Mouse (Mus musculus) granulocyte monocyte progenitor cell, adult 5-6 weeks (primary cell): ENCODE measurements around the gene Carns1. TPM values are rescaled to one million over a fixed set of nuclear protein-coding genes. Genes with fewer than 3 reads are reported as not detected.

Experiments
- ATAC-seq: replicated peaks from 2 replicates; pipeline ENCODE4 v1.8.0; 2016; ENCODE audit warnings: mild to moderate bottlenecking, moderate TSS enrichment, inconsistent platforms; ENCODE audit not compliant: poor library complexity, severe bottlenecking
- total RNA-seq, 2 experiments: library from RNA; stranded (forward) in 1 of 2; stranded (reverse) in 1 of 2; fragments of 200-712, 200-1000 nt in 1 of 2; fragments of >200 nt in 1 of 2; fragmentation: Nextera tagmentation in 1 of 2; gene quantifications; 2 replicates each; pipeline ENCODE4 v1.2.3; 2014 to 2017

The Carns1 gene
- total RNA-seq, 2 experiments from 2014 or later, result 0.58 to 2.9 TPM

GRCm38 (mm10) chr19:4118350-4118749, 56.9 kb downstream of the Carns1 start:
- no peak for ATAC-seq

GRCm38 (mm10) chr19:4117006-4117405, 58.3 kb downstream of the Carns1 start:
- ATAC-seq, result no peak

- ATAC-seq, result no peak
Measured at GRCm38 (mm10) chr19:4115816-4116215, 59.5 kb downstream of the Carns1 start.

GRCm38 (mm10) chr19:4115144-4115543, 60.1 kb downstream of the Carns1 start:
- ATAC-seq, result no peak

GRCm38 (mm10) chr19:4114551-4114950, 60.7 kb downstream of the Carns1 start:
- ATAC-seq, result no peak

Other genes with a start within 250 kb of the Carns1 start
Only the 30 nearest of the 32 such genes appear.
- gene Aldh3b3, start 216.8 kb downstream of the Carns1 start, total RNA-seq (2014; fragmentation: Nextera tagmentation), result not detected in 2 replicates
- gene Aldh3b3, start 216.8 kb downstream of the Carns1 start, total RNA-seq (2017), result not detected in 2 replicates
- gene Aldh3b2, start 203.2 kb downstream of the Carns1 start, total RNA-seq (2014; fragmentation: Nextera tagmentation), result not detected in 2 replicates
- 0.09 TPM in 1 of 2 replicates, not detected in the other for gene Aldh3b2, start 203.2 kb downstream of the Carns1 start, total RNA-seq (2017)
- gene Acy3, start 188.9 kb downstream of the Carns1 start, total RNA-seq (2014; fragmentation: Nextera tagmentation), result 4.1 and 6.4 TPM in 2 replicates
- gene Acy3, start 188.9 kb downstream of the Carns1 start, total RNA-seq (2017), result 0.73 and 4.0 TPM in 2 replicates
- not detected in 2 replicates for gene Tbx10, start 182.7 kb downstream of the Carns1 start, total RNA-seq (2014; fragmentation: Nextera tagmentation)
- gene Tbx10, start 182.7 kb downstream of the Carns1 start, total RNA-seq (2017), result not detected in 2 replicates
- 9.7 and 16.3 TPM in 2 replicates for gene Nudt8, start 174.9 kb downstream of the Carns1 start, total RNA-seq (2014; fragmentation: Nextera tagmentation)
- gene Nudt8, start 174.9 kb downstream of the Carns1 start, total RNA-seq (2017), result 4.4 and 10.5 TPM in 2 replicates
- 0.30 and 3.0 TPM in 2 replicates for gene Gm49405, start 174.9 kb downstream of the Carns1 start, total RNA-seq (2014; fragmentation: Nextera tagmentation)
- 1.2 and 1.3 TPM in 2 replicates for gene Gm49405, start 174.9 kb downstream of the Carns1 start, total RNA-seq (2017)
- 3.0 and 7.0 TPM in 2 replicates for gene Doc2g, start 172.2 kb downstream of the Carns1 start, total RNA-seq (2014; fragmentation: Nextera tagmentation)
- 0.46 and 2.9 TPM in 2 replicates for gene Doc2g, start 172.2 kb downstream of the Carns1 start, total RNA-seq (2017)
- gene Ndufv1, start 162.7 kb downstream of the Carns1 start, total RNA-seq (2014; fragmentation: Nextera tagmentation), result 93.8 and 132 TPM in 2 replicates
- 222 and 241 TPM in 2 replicates for gene Ndufv1, start 162.7 kb downstream of the Carns1 start, total RNA-seq (2017)
- 235 and 335 TPM in 2 replicates for gene Gstp1, start 137.5 kb downstream of the Carns1 start, total RNA-seq (2014; fragmentation: Nextera tagmentation)
- 84.1 and 120 TPM in 2 replicates for gene Gstp1, start 137.5 kb downstream of the Carns1 start, total RNA-seq (2017)
- gene Gstp2, start 129.5 kb downstream of the Carns1 start, total RNA-seq (2014; fragmentation: Nextera tagmentation), result not detected in 2 replicates
- gene Gstp2, start 129.5 kb downstream of the Carns1 start, total RNA-seq (2017), result 4.3 TPM in 1 of 2 replicates, not detected in the other
- gene Gstp3, start 115.9 kb downstream of the Carns1 start, total RNA-seq (2014; fragmentation: Nextera tagmentation), result not detected in 2 replicates
- 0.65 TPM in 1 of 2 replicates, not detected in the other for gene Gstp3, start 115.9 kb downstream of the Carns1 start, total RNA-seq (2017)
- gene Cabp2, start 93.9 kb downstream of the Carns1 start, total RNA-seq (2014; fragmentation: Nextera tagmentation), result not detected in 2 replicates
- not detected in 2 replicates for gene Cabp2, start 93.9 kb downstream of the Carns1 start, total RNA-seq (2017)
- 119 and 155 TPM in 2 replicates for gene Cdk2ap2, start 78.3 kb downstream of the Carns1 start, total RNA-seq (2014; fragmentation: Nextera tagmentation)
- gene Cdk2ap2, start 78.3 kb downstream of the Carns1 start, total RNA-seq (2017), result 33.7 and 36.5 TPM in 2 replicates
- 11.3 and 16.8 TPM in 2 replicates for gene Pitpnm1, start 75.5 kb downstream of the Carns1 start, total RNA-seq (2014; fragmentation: Nextera tagmentation)
- 4.5 and 24.3 TPM in 2 replicates for gene Pitpnm1, start 75.5 kb downstream of the Carns1 start, total RNA-seq (2017)
- gene Aip, start 49.6 kb downstream of the Carns1 start, total RNA-seq (2014; fragmentation: Nextera tagmentation), result 19.6 and 60.2 TPM in 2 replicates
- 31.3 and 38.6 TPM in 2 replicates for gene Aip, start 49.6 kb downstream of the Carns1 start, total RNA-seq (2017)
- not detected in 2 replicates for gene Gpr152, start 35.7 kb downstream of the Carns1 start, total RNA-seq (2014; fragmentation: Nextera tagmentation)
- not detected in 2 replicates for gene Gpr152, start 35.7 kb downstream of the Carns1 start, total RNA-seq (2017)
- not detected in 2 replicates for gene Cabp4, start 31.4 kb downstream of the Carns1 start, total RNA-seq (2014; fragmentation: Nextera tagmentation)
- gene Cabp4, start 31.4 kb downstream of the Carns1 start, total RNA-seq (2017), result not detected in 2 replicates
- 143 and 234 TPM in 2 replicates for gene Coro1b, start 26.9 kb downstream of the Carns1 start, total RNA-seq (2014; fragmentation: Nextera tagmentation)
- gene Coro1b, start 26.9 kb downstream of the Carns1 start, total RNA-seq (2017), result 71.3 and 73.2 TPM in 2 replicates
- 40.8 and 53.6 TPM in 2 replicates for gene Ptprcap, start 21.9 kb downstream of the Carns1 start, total RNA-seq (2014; fragmentation: Nextera tagmentation)
- gene Ptprcap, start 21.9 kb downstream of the Carns1 start, total RNA-seq (2017), result 64.9 and 84.1 TPM in 2 replicates
- gene Rps6kb2, start 12.1 kb downstream of the Carns1 start, total RNA-seq (2014; fragmentation: Nextera tagmentation), result 42.5 and 45.6 TPM in 2 replicates
- gene Rps6kb2, start 12.1 kb downstream of the Carns1 start, total RNA-seq (2017), result 21.0 and 31.6 TPM in 2 replicates
- 41.1 and 50.1 TPM in 2 replicates for gene Tbc1d10c, start 15.8 kb upstream of the Carns1 start, total RNA-seq (2014; fragmentation: Nextera tagmentation)
- gene Tbc1d10c, start 15.8 kb upstream of the Carns1 start, total RNA-seq (2017), result 11.3 and 18.4 TPM in 2 replicates
- 406 and 527 TPM in 2 replicates for gene Ppp1ca, start 16.6 kb upstream of the Carns1 start, total RNA-seq (2014; fragmentation: Nextera tagmentation)
- gene Ppp1ca, start 16.6 kb upstream of the Carns1 start, total RNA-seq (2017), result 494 and 518 TPM in 2 replicates
- 27.8 and 41.3 TPM in 2 replicates for gene Rad9a, start 26.2 kb upstream of the Carns1 start, total RNA-seq (2014; fragmentation: Nextera tagmentation)
- gene Rad9a, start 26.2 kb upstream of the Carns1 start, total RNA-seq (2017), result 16.0 and 16.3 TPM in 2 replicates
- gene Clcf1, start 38.8 kb upstream of the Carns1 start, total RNA-seq (2014; fragmentation: Nextera tagmentation), result 6.8 and 7.4 TPM in 2 replicates
- 0.67 and 1.8 TPM in 2 replicates for gene Clcf1, start 38.8 kb upstream of the Carns1 start, total RNA-seq (2017)
- gene AC109138.7, start 38.9 kb upstream of the Carns1 start, total RNA-seq (2014; fragmentation: Nextera tagmentation), result not detected in 2 replicates
- not detected in 2 replicates for gene AC109138.7, start 38.9 kb upstream of the Carns1 start, total RNA-seq (2017)
- gene Pold4, start 56.4 kb upstream of the Carns1 start, total RNA-seq (2014; fragmentation: Nextera tagmentation), result 68.6 and 117 TPM in 2 replicates
- gene Pold4, start 56.4 kb upstream of the Carns1 start, total RNA-seq (2017), result 69.5 and 92.0 TPM in 2 replicates
- 17.7 and 25.9 TPM in 2 replicates for gene Ssh3, start 93.7 kb upstream of the Carns1 start, total RNA-seq (2014; fragmentation: Nextera tagmentation)
- 10.8 and 22.0 TPM in 2 replicates for gene Ssh3, start 93.7 kb upstream of the Carns1 start, total RNA-seq (2017)
- gene Ankrd13d, start 107.7 kb upstream of the Carns1 start, total RNA-seq (2014; fragmentation: Nextera tagmentation), result 6.8 and 7.2 TPM in 2 replicates
- gene Ankrd13d, start 107.7 kb upstream of the Carns1 start, total RNA-seq (2017), result 1.6 and 3.9 TPM in 2 replicates
- 179 and 198 TPM in 2 replicates for gene Grk2, start 130.7 kb upstream of the Carns1 start, total RNA-seq (2014; fragmentation: Nextera tagmentation)
- 133 and 181 TPM in 2 replicates for gene Grk2, start 130.7 kb upstream of the Carns1 start, total RNA-seq (2017)
- gene Kdm2a, start 222.8 kb upstream of the Carns1 start, total RNA-seq (2014; fragmentation: Nextera tagmentation), result 62.9 and 96.0 TPM in 2 replicates
- 46.5 and 61.7 TPM in 2 replicates for gene Kdm2a, start 222.8 kb upstream of the Carns1 start, total RNA-seq (2017)